Mouse (Mus musculus) cortical plate, adult 2 months (tissue): ENCODE data around the gene Cntrl.

ENCODE experiments used
- CTCF ChIP-seq: fragments of 200-500 bp; IDR thresholded peaks from 2 replicates; pipeline ENCODE4 v1.5.1; 2011; ENCODE audit warnings: mild to moderate bottlenecking, control low read depth, low read length; ENCODE audit not compliant: insufficient read depth; ENCODE audit errors: extremely low read depth
- POLR2A ChIP-seq: fragments of 200-500 bp; IDR thresholded peaks from 2 replicates; pipeline ENCODE4 v1.6.1; 2011; ENCODE audit warnings: mild to moderate bottlenecking, low read length, control low read depth; ENCODE audit not compliant: insufficient read depth; ENCODE audit errors: extremely low read depth

DNA sequence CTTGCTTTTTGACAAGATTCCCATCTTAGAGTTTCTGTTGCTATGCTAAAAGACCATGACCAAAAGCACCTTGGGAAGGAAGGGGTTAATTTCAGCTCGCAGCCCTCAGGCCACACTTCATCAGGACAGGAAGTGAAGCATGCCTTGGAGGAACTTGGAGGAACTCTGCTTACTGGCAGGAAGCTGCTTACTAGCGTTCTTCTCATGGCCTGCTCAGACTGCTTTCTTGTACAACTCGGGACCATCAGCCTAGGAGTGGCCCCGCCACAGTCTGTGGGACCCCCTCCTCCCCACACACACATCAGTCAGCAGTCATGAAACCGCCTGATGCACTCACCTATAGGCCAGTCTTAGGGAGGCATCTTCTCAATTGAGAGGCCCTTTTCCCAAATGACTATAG is 64.8 kb downstream of the Cntrl start:
- TF ChIP-seq CTCF (no peak), POLR2A (no peak)
